Mouse (Mus musculus) stomach, embryonic 16.5 days (tissue): Measurements from ENCODE around the gene Fbxo21. TPM values are rescaled to one million over a fixed set of nuclear protein-coding genes. Genes with fewer than 3 reads are reported as not detected.

Experiments used
- ATAC-seq: fragments of 200-750 bp; cut with Nextera tagmentation; 2 replicates; pipeline ENCODE4 v1.8.0; 2017; ENCODE audit warnings: moderate number of reproducible peaks, moderate TSS enrichment; ENCODE audit not compliant: insufficient read depth, low FRiP score
- H3K27ac ChIP-seq: fragments of 300-500 bp; sonication (generic); 2 replicates; pipeline ENCODE4 v1.5.1; 2014; ENCODE audit warnings: low read length
- H3K27me3 ChIP-seq: fragments of 300-500 bp; sonication (generic); 2 replicates; pipeline ENCODE4 v1.6.1; 2014; ENCODE audit warnings: low read length, control low read depth, mixed read lengths; ENCODE audit not compliant: control insufficient read depth, insufficient read depth
- H3K36me3 ChIP-seq: fragments of 300-500 bp; sonication (generic); 2 replicates; pipeline ENCODE4 v1.6.1; 2014; ENCODE audit warnings: low read length; ENCODE audit not compliant: control insufficient read depth, insufficient read depth
- H3K4me1 ChIP-seq: fragments of 300-500 bp; sonication (generic); 2 replicates; pipeline ENCODE4 v1.6.1; 2014; ENCODE audit warnings: low read length, control low read depth, mixed read lengths; ENCODE audit not compliant: control insufficient read depth, insufficient read depth
- H3K4me2 ChIP-seq: fragments of 300-500 bp; sonication (generic); 2 replicates; pipeline ENCODE4 v1.6.1; 2014; ENCODE audit warnings: low read depth, low read length, mixed read lengths
- H3K4me3 ChIP-seq: fragments of 300-500 bp; sonication (generic); replicated peaks from 2 replicates; pipeline ENCODE4 v1.5.1; 2014; ENCODE audit warnings: mild to moderate bottlenecking, low read length
- H3K9ac ChIP-seq: fragments of 300-500 bp; sonication (generic); 2 replicates; pipeline ENCODE4 v1.6.1; 2014; ENCODE audit warnings: low read length
- H3K9me3 ChIP-seq: fragments of 300-500 bp; sonication (generic); replicated peaks from 2 replicates; pipeline ENCODE4 v1.6.1; 2016; ENCODE audit warnings: low read length, control low read depth; ENCODE audit not compliant: control insufficient read depth
- WGBS: fragments of 180-500 bp; shearing (Covaris S2); extraction: QIAGEN DNeasy Blood & Tissue Kit; methylation state at CpG from one replicate; pipeline ENCODE4 v1.1.7; 2014; 5-methylcytosine and 5-hydroxymethylcytosine counted together
- polyA plus RNA-seq: library from polyadenylated mRNA; unstranded; fragments of >200 nt; fragmentation: Nextera tagmentation; extraction: Ambion mirVana; gene quantifications from 2 replicates; pipeline ENCODE4 v1.2.1, GENCODE M21; 2015

Fbxo21 gene
- polyA plus RNA-seq, result 56.7 and 57.5 TPM in 2 replicates

DNA sequence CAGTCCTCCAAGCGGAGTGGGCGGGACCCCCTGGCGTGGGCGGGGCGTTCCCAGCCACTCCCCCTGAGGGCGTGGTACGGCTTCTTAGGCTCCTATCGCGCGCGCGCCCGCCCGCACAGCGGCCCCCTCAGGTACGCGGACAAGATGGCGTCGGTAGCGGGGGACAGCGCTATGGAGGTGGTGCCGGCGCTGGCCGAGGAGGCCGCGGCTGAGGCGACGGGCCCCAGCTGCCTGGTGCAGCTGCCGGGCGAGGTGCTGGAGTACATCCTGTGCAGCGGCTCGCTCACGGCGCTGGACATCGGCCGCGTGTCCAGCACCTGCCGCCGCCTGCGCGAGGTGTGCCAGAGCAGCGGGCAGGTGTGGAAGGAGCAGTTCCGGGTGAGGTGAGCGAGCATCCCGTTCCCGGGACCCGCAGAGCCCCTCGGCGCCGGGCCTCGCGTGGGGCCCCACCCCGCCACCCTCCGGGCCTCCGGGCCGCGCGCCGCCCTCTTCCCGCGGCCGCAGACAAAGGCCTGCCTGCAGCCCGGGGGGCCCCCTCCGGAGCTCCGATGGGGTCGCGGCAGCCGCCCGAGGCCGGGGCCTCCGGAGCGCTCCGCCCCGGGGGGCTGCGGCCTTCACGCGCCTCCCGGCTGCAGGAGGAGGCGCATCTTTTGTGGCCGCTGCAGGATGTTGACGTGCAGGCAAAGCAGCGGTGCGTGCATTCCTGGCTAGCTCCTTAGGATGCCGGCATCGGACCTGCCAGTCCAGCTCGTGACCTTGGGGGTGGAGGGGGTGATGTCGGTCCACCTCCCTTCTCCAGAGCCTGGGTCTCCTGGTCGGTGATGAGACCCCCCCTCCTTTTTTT is at the start of gene Fbxo21:
Gene Fbxo21, plus strand, starts transcription at position 74 of the 844 bp plus-strand sequence.
- H3K4me3 ChIP-seq, result peak within 1 kb of the TSS; percentile 95
- H3K27ac ChIP-seq, result peak within 1 kb of the TSS; percentile 76

DNA sequence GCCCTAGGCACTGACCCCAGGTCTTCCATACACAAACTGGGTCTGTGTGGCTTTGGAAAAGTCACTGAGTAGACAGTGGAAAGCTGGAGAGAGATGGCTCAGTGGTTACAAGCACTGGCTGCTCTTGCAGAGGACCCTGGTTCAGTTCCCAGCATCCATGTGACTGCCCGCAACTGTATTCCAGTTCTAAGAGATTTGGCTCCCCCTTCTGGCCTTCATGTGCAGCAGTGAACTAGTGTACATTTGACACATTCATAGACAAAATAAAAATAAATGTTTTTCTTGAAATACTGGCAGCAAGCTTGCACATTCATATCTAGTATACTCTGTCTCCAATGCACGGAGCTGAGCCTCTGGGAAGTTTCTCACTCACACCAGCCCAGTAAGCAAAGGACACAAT is 48.0 kb upstream of the Fbxo21 start:
- H3K4me2 ChIP-seq, result no peak overlapping the region
- H3K4me1 ChIP-seq, result no peaks in the 10 kb centered on the region
- ATAC-seq, result no peak
- no peak overlapping the region for H3K9ac ChIP-seq
- H3K4me3 ChIP-seq, result no peak overlapping the region
- WGBS, result 92% methylated on average over 2 of the region's 2 CpGs
- no peaks in the 10 kb centered on the region for H3K36me3 ChIP-seq
- H3K27ac ChIP-seq, result no peak overlapping the region
- H3K9me3 ChIP-seq, result 0 out of 2 replicates have a peak, but pooled peaks cover 3% of the 10 kb centered on the region
- no peaks in the 10 kb centered on the region for H3K27me3 ChIP-seq

More for the DNA sequence above, at the start of gene Fbxo21:
- Histone ChIP-seq H3K36me3 (no peaks in the 10 kb centered on the region), H3K9ac (peak within 1 kb of the TSS; percentile 90), H3K9me3 (no peaks in the 10 kb centered on the region), H3K4me1 (peaks cover 23% of the 10 kb centered on the region), H3K27me3 (no peaks in the 10 kb centered on the region), H3K4me2 (peak within 1 kb of the TSS; percentile 62)
- under 1% methylated on average over 79 of the region's 88 CpGs for WGBS
- ATAC-seq, result peak; percentile 96

GRCm38 (mm10) chr5:117932222-117932621 is 44.3 kb upstream of the Fbxo21 start:
- WGBS, result 75% methylated on average over 2 of the region's 2 CpGs
- H3K27ac ChIP-seq, result no peak overlapping the region
- no peaks in the 10 kb centered on the region for H3K4me1 ChIP-seq
- H3K4me2 ChIP-seq, result no peak overlapping the region
- no peak overlapping the region for H3K4me3 ChIP-seq
- no peaks in the 10 kb centered on the region for H3K27me3 ChIP-seq
- no peak for ATAC-seq
- 0 out of 2 replicates have a peak, but pooled peaks cover 3% of the 10 kb centered on the region for H3K9me3 ChIP-seq
- no peaks in the 10 kb centered on the region for H3K36me3 ChIP-seq
- H3K9ac ChIP-seq, result no peak overlapping the region

- WGBS, result 3% methylated on average over 7 of the region's 9 CpGs
- 0 out of 2 replicates have a peak, but pooled peaks cover 3% of the 10 kb centered on the region for H3K9me3 ChIP-seq
- no peaks in the 10 kb centered on the region for H3K36me3 ChIP-seq
- ATAC-seq, result peak; percentile 73; the same call in 1 of the 2 replicates
- H3K4me1 ChIP-seq, result no peaks in the 10 kb centered on the region
- H3K27ac ChIP-seq, result no peak overlapping the region
- H3K4me3 ChIP-seq, result no peak overlapping the region
- no peak overlapping the region for H3K4me2 ChIP-seq
- no peaks in the 10 kb centered on the region for H3K27me3 ChIP-seq
- no peak overlapping the region for H3K9ac ChIP-seq
Measured at GRCm38 (mm10) chr5:117932862-117933261, 43.7 kb upstream of the Fbxo21 start.

GRCm38 (mm10) chr5:117936346-117936745 is 40.2 kb upstream of the Fbxo21 start:
- H3K9ac ChIP-seq, result no peak overlapping the region

DNA sequence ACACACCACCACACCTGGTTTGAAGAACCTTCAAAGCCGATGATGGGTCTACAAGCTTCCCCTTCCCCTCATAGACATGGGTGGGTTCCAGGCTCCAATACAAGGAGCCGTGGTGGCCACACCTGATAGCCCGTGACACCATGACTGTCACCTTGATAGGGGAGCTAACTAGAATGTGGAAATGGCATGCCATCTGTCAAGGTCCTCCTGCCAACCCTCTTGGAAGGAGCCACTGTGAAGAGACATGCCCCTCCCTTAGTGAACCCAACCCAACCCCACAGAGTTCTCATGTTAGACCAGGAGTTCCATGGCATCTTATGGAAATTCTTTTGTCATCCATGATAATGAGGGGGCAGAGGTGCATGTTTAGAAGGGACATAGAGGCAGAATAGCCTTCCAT is 39.3 kb upstream of the Fbxo21 start:
- H3K36me3 ChIP-seq, result no peaks in the 10 kb centered on the region
- H3K27ac ChIP-seq, result no peak overlapping the region
- no peaks in the 10 kb centered on the region for H3K27me3 ChIP-seq
- WGBS, result 87% methylated on average over 3 of the region's 3 CpGs
- H3K4me1 ChIP-seq, result no peaks in the 10 kb centered on the region
- no peak for ATAC-seq
- H3K4me3 ChIP-seq, result no peak overlapping the region
- H3K9ac ChIP-seq, result no peak overlapping the region
- H3K4me2 ChIP-seq, result no peak overlapping the region
- no peaks in the 10 kb centered on the region for H3K9me3 ChIP-seq

More at GRCm38 (mm10) chr5:117936346-117936745, 40.2 kb upstream of the Fbxo21 start:
- Histone ChIP-seq H3K27me3 (no peaks in the 10 kb centered on the region), H3K27ac (no peak overlapping the region), H3K4me3 (no peak overlapping the region), H3K9me3 (no peaks in the 10 kb centered on the region), H3K36me3 (no peaks in the 10 kb centered on the region), H3K4me1 (no peaks in the 10 kb centered on the region), H3K4me2 (no peak overlapping the region)
- WGBS, result 71% methylated on average over 16 of the region's 16 CpGs
- ATAC-seq, result no peak

GRCm38 (mm10) chr5:117938182-117938581 is 38.3 kb upstream of the Fbxo21 start:
- WGBS, result 11% methylated on average over 14 of the region's 14 CpGs
- Histone ChIP-seq H3K27me3 (no peaks in the 10 kb centered on the region), H3K27ac (no peak overlapping the region), H3K36me3 (no peaks in the 10 kb centered on the region), H3K4me2 (peak overlapping the region; percentile 45), H3K4me1 (no peaks in the 10 kb centered on the region), H3K9me3 (no peaks in the 10 kb centered on the region), H3K9ac (peak overlapping the region; percentile 3; the same call in 1 of the 2 replicates), H3K4me3 (peak overlapping the region; percentile 27)
- peak; percentile 79; the same call in 1 of the 2 replicates for ATAC-seq

- no peaks in the 10 kb centered on the region for H3K36me3 ChIP-seq
- no peak overlapping the region for H3K4me3 ChIP-seq
- H3K4me2 ChIP-seq, result no peak overlapping the region
- no peaks in the 10 kb centered on the region for H3K9me3 ChIP-seq
- no peaks in the 10 kb centered on the region for H3K4me1 ChIP-seq
- H3K27me3 ChIP-seq, result no peaks in the 10 kb centered on the region
- H3K27ac ChIP-seq, result no peak overlapping the region
- H3K9ac ChIP-seq, result no peak overlapping the region
- 68% methylated on average over 8 of the region's 8 CpGs for WGBS
- no peak for ATAC-seq
Measured at GRCm38 (mm10) chr5:117939402-117939801, 37.1 kb upstream of the Fbxo21 start.

DNA sequence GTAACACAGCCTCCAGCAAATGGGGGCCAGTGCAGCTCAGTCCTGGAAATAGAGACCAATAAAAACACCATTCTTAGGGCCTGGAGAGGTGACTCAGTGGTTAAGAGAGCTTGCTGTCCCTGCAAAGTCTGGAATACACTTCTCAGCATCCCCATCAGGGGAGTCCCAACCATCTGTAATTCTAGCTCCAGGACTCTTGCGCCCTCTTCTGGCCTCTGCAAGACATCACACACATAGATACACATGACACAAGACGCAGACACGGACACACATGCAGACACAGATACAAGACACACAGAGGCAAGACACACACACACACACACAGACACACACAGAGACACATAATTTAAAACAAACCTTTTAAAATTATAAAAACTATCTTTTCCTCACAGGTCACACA is 35.0 kb upstream of the Fbxo21 start:
- no peaks in the 10 kb centered on the region for H3K9me3 ChIP-seq
- no peak overlapping the region for H3K9ac ChIP-seq
- WGBS, result 74% methylated on average over 3 of the region's 3 CpGs
- H3K4me2 ChIP-seq, result no peak overlapping the region
- no peak for ATAC-seq
- H3K36me3 ChIP-seq, result no peaks in the 10 kb centered on the region
- H3K4me1 ChIP-seq, result no peaks in the 10 kb centered on the region
- no peaks in the 10 kb centered on the region for H3K27me3 ChIP-seq
- no peak overlapping the region for H3K27ac ChIP-seq
- H3K4me3 ChIP-seq, result no peak overlapping the region
